Mouse (Mus musculus): ENCODE measurements around the gene Tprkb. TPM values are rescaled to one million over a fixed set of nuclear protein-coding genes. Genes with fewer than 3 reads are reported as not detected.
"Not testable (repeated sequence)": the region's sequence is repeated elsewhere in the genome, so short reads cannot be mapped to it uniquely, and the experiment has no call there.

The Tprkb gene
- polyA plus RNA-seq, 1 experiment from 2014 or later, result 39.1 TPM

DNA sequence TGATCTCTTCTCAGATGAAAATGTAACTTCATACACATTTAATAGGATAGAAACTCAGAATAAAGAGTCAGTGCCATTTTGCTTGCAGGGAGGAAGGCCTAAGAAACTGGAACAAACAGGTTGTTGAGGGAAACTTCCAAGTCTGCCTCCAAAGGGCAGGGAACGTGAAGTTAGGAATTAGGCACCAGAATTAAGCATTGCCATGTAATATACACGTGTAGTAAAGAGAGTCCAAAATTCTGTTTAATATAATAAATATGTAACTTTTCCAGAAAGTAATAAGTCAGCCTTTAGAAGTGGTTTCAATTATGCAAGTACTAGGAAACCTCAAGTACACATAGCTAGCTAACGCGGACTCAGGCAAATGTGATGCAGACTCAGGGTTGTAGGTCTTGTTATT is 7.7 kb downstream of the Tprkb start:
- no peak overlapping the region for H3K4me3 ChIP-seq (replicated peaks)
- no peak overlapping the region for H3K9ac ChIP-seq
- H3K4me2 ChIP-seq, result no peak overlapping the region
- peaks cover 8% of the 10 kb centered on the region for H3K36me3 ChIP-seq (replicated peaks)
- ATAC-seq (ENCODE audit: low FRiP score), result no peak
- H3K9me3 ChIP-seq, result no peaks in the 10 kb centered on the region
- no peak overlapping the region for H3K27ac ChIP-seq
- H3K27me3 ChIP-seq, result no peaks in the 10 kb centered on the region
- 93% methylated on average over 4 of the region's 4 CpGs for WGBS
- H3K4me1 ChIP-seq, result peaks cover 14% of the 10 kb centered on the region

DNA sequence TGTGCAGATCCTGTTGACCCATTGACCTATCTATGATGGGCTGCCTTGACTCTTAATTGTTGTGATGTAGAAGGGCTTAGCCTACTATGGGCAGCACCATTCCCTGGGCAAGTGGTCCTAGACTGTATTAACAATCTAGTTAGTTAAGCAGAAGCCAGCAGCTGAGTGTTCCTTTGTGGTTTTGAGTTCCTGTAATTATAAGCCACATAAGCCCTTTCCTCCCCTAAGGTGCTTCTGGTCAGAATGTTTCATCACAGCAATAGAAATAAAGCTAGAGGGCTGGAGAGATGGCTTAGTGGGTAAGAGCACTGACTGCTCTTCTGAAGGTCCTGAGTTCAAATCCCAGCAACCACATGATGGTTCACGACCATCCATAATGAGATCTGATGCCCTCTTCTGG is 12.0 kb downstream of the Tprkb start:
- Histone ChIP-seq H3K4me3 (replicated peaks) (no peak overlapping the region), H3K4me1 (no peaks in the 10 kb centered on the region), H3K27me3 (no peaks in the 10 kb centered on the region), H3K27ac (no peak overlapping the region), H3K9ac (no peak overlapping the region), H3K4me2 (no peak overlapping the region), H3K9me3 (no peaks in the 10 kb centered on the region), H3K36me3 (replicated peaks) (peaks cover 44% of the 10 kb centered on the region)
- no peak for ATAC-seq (ENCODE audit: low FRiP score)
- 90% methylated on average over 1 of the region's 1 CpGs for WGBS

DNA sequence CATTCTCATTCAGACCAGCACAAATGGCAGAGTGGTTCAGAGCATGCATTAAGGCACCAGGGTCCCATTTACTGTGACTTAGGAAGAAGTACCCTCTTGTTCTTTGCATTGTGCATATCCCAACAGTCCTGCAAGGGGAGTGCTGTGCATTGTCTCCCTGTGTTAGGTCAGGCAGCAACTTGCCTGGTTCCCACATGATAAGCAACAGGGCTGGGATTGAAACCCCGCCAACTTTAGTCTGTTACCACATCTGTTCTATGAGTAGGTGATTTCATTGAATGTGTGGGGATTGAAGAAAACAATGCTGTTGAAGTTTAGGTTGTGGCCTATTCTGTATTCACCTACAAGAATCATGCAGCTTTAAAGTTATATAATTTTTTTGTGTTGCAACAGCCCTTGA is 15.0 kb downstream of the Tprkb start:
- no peak for ATAC-seq (ENCODE audit: low FRiP score)
- Histone ChIP-seq H3K27ac (no peak overlapping the region), H3K4me2 (no peak overlapping the region), H3K27me3 (no peaks in the 10 kb centered on the region), H3K4me1 (no peaks in the 10 kb centered on the region), H3K4me3 (replicated peaks) (no peak overlapping the region), H3K9ac (no peak overlapping the region), H3K9me3 (no peaks in the 10 kb centered on the region), H3K36me3 (replicated peaks) (peaks cover 65% of the 10 kb centered on the region)
- 88% methylated on average over 1 of the region's 1 CpGs for whole genome bisulfite sequencing

DNA sequence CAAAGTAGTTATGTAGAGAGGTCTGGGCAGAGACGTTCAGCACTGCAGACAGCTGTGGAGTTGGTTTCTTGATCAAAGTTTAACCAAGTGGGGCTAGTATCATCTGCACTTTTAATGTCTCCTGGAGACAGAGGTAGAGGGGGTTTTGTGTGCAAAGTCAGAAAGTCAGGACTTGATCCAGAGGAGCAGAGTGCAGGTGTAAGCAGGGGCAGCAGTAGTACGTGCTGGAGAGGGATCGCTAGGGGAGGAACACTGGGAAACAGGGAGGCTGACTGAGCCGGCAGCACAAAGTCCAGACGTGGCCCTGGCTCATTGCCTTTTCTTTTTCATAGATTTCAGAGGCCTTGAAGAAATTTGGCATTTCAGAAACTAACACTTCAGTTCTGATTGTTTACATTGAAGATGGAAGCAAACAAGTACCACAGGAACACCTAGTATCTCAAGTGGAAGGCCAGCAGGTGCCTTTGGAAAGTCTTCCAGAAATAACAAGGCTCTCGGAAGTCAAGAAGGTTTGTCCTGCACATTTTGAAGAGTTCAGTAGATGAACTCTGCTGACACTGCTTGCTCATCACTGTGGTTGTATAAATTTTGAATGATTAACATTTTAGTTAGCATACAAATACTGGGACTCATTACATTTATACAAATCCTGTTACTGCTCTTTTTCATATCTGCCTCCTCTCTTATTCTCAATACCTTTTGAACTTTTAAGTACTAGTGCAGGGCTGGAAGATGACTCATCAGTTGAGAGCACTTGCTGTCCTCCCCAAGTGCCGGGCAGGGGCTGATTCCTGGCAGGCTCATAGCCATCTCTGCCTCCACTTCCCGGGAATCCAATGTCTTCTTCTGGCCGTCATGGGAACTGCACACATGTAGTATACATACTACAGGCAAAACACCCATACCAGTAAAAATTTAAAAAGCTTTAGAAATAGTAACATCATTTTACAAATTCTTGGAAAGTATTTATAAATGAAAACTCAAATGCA is 16.1 kb downstream of the Tprkb start:
- Histone ChIP-seq H3K36me3 (replicated peaks) (peaks cover 65% of the 10 kb centered on the region), H3K9me3 (no peaks in the 10 kb centered on the region), H3K4me2 (no peak overlapping the region), H3K27me3 (no peaks in the 10 kb centered on the region), H3K9ac (no peak overlapping the region), H3K4me1 (no peaks in the 10 kb centered on the region), H3K4me3 (replicated peaks) (no peak overlapping the region), H3K27ac (no peak overlapping the region)
- no peak for ATAC-seq (ENCODE audit: low FRiP score)
- 92% methylated on average over 9 of the region's 9 CpGs for WGBS

DNA sequence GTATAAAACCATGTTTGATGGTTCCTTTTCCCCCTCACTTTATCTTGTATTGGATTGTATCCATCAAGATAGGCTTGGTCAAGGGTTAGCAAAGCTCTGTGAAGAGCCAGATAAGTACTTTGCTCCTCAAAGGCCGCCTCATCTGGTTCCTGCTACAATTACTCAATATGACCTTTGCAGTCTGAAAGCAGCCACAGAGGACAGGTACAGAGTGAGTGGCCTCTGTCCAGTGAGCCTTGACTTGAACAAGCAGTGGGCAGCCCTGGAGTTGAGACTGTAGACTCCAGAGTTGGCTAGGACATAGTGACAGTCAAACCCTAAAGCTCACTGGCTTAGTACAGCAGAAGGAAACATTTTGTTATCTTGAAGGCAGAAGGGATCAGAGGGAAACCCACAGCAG is 17.6 kb downstream of the Tprkb start:
- Histone ChIP-seq H3K4me3 (replicated peaks) (no peak overlapping the region), H3K9me3 (no peaks in the 10 kb centered on the region), H3K9ac (no peak overlapping the region), H3K27ac (no peak overlapping the region), H3K4me2 (no peak overlapping the region), H3K36me3 (replicated peaks) (peaks cover 65% of the 10 kb centered on the region), H3K4me1 (no peaks in the 10 kb centered on the region), H3K27me3 (no peaks in the 10 kb centered on the region)
- WGBS, result 89% methylated on average over 1 of the region's 1 CpGs
- no peak for ATAC-seq (ENCODE audit: low FRiP score)

DNA sequence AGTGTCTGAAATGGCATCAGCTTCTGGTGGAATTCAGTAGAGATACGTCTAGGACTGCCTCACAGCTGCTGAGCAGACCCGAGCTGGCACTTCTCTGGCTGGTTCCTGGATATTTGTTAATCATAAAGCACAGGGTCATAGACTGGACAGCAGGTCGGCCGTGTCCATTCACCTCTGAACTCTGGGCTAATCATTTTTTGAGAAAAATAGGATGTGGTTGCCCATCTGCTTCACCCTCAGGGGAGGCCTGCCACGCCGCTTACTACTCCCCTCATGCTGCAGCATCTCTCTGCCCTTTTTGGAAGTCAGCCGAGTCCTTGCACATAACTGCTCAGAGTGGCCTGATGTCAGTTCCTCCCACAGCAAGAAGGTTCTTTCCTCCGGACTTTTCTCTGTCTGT is 22.4 kb downstream of the Tprkb start:
- no peak overlapping the region for H3K4me3 ChIP-seq (replicated peaks)
- no peak for ATAC-seq (ENCODE audit: low FRiP score)
- 81% methylated on average over 8 of the region's 8 CpGs for WGBS
- H3K27me3 ChIP-seq, result no peaks in the 10 kb centered on the region
- H3K4me2 ChIP-seq, result no peak overlapping the region
- no peaks in the 10 kb centered on the region for H3K9me3 ChIP-seq
- H3K36me3 ChIP-seq (replicated peaks), result peaks cover 26% of the 10 kb centered on the region
- peaks cover 6% of the 10 kb centered on the region for H3K4me1 ChIP-seq
- H3K9ac ChIP-seq, result no peak overlapping the region
- no peak overlapping the region for H3K27ac ChIP-seq

DNA sequence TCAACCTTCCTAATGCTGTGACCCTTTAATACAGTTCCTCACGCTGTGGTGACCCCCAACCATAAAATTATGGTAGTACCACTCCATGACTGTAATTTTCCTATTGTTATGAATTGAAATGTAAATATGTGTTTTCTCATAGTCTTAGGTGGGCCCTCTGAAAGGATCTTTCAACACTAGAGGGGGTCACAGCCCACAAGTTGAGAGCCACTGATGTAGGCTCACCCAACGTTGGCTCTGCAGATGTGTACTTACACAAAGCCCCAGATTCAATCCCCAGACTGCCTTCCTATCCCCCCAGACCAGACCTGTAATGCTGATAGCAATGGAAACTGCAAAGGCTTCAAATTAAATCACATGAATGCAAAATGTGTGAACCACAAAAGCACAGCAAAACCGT is 24.0 kb downstream of the Tprkb start:
- WGBS, result 67% methylated on average over 3 of the region's 3 CpGs
- no peaks in the 10 kb centered on the region for H3K27me3 ChIP-seq
- peaks cover 10% of the 10 kb centered on the region for H3K36me3 ChIP-seq (replicated peaks)
- no peaks in the 10 kb centered on the region for H3K9me3 ChIP-seq
- no peak overlapping the region for H3K4me3 ChIP-seq (replicated peaks)
- H3K4me2 ChIP-seq, result no peak overlapping the region
- H3K4me1 ChIP-seq, result peaks cover 6% of the 10 kb centered on the region
- H3K27ac ChIP-seq, result no peak overlapping the region
- H3K9ac ChIP-seq, result no peak overlapping the region
- no peak for ATAC-seq (ENCODE audit: low FRiP score)

DNA sequence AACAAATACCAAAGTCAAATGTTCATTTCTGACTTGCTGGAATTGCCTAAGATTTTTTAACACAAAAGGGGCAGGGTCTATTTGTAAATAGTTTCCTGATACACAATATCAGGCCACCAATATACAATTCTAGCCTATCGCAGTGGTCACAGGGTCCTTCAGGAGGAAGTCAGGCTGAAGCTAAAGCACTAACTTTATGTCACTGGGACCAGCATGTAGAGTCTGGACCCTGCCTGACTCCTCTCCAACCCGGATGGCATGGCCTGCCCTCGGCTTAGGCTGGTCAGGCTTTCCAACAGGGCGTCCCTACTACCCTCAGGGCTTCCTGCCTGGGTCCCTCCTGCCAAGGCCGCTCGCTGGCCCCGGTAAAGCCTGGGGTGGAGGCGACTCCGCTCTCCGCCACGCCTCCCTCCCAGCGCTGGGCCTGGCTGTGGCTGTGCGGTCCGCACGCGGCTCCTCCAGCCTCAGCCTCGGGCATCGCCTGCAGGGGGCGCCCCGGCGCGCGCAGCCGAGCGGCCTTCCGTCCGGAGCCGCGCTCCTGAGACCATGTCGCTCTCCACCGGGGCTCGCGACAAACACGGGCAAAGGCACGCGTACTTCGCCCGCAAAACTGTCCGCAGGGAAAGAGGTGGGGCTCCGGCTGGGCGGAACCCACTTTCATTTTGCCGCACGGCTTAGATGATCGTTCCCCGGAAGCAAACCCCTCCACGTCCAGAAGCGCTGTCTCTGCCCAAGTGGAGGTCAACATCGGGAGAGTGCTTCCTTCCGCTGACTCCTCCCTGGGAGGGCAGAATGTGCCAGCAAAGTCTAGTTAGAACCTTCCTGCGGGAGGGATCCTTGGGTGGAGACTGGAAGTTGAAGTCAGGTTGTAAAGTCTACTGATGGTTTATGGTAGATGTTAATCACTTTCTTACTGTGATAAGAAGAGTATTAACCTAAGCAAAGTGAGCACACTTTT is 25.1 kb downstream of the Tprkb start:
- H3K27me3 ChIP-seq; H3K36me3 ChIP-seq (replicated peaks); H3K9me3 ChIP-seq; H3K4me1 ChIP-seq: not testable (repeated sequence)
- peak overlapping the region; percentile 46 for H3K4me3 ChIP-seq (replicated peaks)
- 3% methylated on average over 50 of the region's 50 CpGs for WGBS
- ATAC-seq (ENCODE audit: low FRiP score), result peak; percentile 94
- peak overlapping the region; percentile 63; the same call in 1 of the 2 replicates for H3K27ac ChIP-seq
- peak overlapping the region; percentile 55 for H3K9ac ChIP-seq
- peak overlapping the region; percentile 57 for H3K4me2 ChIP-seq

DNA sequence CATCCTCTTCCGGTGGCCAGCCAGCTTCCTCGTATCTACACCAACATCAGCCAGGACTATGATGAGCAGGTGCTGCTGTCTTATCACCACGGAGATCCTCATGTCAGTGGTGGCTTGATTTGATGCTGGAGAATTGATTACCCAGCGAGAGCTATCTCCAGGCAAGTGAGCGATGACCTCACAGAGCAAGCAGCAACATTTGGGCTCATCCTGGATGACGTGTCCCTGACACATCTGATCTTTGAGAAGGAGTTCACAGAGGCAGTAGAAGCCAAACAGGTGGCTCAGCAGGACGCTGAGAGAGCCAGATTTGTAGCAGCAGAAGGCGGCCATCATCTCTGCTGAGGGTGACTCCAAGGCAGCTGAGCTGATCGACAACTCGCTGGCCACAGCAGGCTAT is 27.0 kb downstream of the Tprkb start:
- Histone ChIP-seq H3K4me2 (no peak overlapping the region), H3K27ac (no peak overlapping the region), H3K4me1 (peaks cover 6% of the 10 kb centered on the region), H3K27me3 (no peaks in the 10 kb centered on the region), H3K9ac (no peak overlapping the region), H3K36me3 (replicated peaks) (peaks cover 14% of the 10 kb centered on the region), H3K4me3 (replicated peaks) (no peak overlapping the region), H3K9me3 (no peaks in the 10 kb centered on the region)
- WGBS, result 84% methylated on average over 10 of the region's 10 CpGs
- no peak for ATAC-seq (ENCODE audit: low FRiP score)

DNA sequence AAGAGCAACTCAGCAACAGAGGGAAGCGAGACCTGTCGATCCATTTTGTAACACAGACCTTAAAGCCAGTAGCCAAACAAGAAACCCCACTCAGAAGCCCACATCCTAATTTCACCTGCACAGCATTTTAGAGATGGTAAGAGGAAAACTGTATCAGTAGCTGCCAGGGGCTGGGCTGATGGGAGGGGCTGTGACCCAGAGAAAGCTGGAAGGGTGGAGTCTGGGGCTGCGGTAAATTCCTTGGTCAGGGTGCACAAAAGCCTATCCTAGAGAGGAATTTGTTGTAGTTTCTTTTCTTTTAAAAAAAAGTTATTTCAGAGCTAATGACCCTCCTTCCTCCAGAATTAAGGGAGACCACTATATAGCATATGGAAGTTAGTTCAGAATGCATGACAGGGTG is 30.8 kb downstream of the Tprkb start:
- Histone ChIP-seq H3K36me3 (replicated peaks) (peaks cover 51% of the 10 kb centered on the region), H3K4me3 (replicated peaks) (no peak overlapping the region), H3K9me3 (no peaks in the 10 kb centered on the region), H3K9ac (no peak overlapping the region), H3K4me1 (peaks cover under 1% of the 10 kb centered on the region; the same call in 1 of the 2 replicates), H3K27me3 (no peaks in the 10 kb centered on the region), H3K4me2 (no peak overlapping the region), H3K27ac (no peak overlapping the region)
- 93% methylated on average over 3 of the region's 3 CpGs for WGBS
- no peak for ATAC-seq (ENCODE audit: low FRiP score)

DNA sequence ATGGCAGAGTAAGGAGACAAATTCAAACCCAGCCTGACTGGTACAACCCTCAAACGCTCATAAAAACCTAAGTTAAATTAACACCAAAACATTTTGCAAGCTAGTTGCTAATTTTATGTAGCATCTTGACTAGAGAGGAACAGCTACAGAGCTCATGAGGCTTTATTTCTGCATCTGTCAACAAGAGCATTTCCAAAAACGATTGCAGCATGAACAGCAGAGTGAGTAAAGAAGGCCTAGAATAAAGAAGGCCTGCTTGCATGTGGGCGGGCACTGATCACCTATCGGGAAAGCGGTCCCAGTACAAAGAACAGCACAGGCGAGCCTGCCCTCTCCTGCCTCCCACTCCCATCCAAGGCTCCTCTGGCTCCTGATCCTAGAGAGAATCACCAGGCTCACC is 36.9 kb downstream of the Tprkb start:
- no peaks in the 10 kb centered on the region for H3K27me3 ChIP-seq
- H3K9ac ChIP-seq, result no peak overlapping the region
- no peaks in the 10 kb centered on the region for H3K9me3 ChIP-seq
- H3K4me2 ChIP-seq, result no peak overlapping the region
- peaks cover 95% of the 10 kb centered on the region for H3K36me3 ChIP-seq (replicated peaks)
- 84% methylated on average over 6 of the region's 6 CpGs for WGBS
- H3K4me3 ChIP-seq (replicated peaks), result no peak overlapping the region
- no peak overlapping the region for H3K27ac ChIP-seq
- no peak for ATAC-seq (ENCODE audit: low FRiP score)
- no peaks in the 10 kb centered on the region for H3K4me1 ChIP-seq

DNA sequence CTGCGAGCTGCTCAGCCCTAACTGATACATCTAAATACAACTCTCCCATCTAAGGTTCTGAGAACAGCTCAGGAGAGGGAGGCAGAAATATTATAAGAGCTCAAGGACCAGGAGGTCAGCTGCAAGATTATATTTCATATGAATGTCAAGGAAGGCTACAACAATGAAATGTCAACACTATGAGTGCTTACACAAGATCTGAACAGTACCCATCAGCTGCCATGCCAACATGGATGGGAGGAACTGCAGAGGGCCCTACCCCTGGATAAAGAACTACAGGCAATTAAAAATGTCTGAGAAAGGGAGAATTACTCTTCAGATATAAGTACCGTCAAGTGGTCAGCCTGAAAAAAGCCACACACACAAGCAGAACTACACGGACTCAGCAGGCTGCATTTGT is 45.9 kb downstream of the Tprkb start:
- Histone ChIP-seq H3K4me1 (peaks cover 13% of the 10 kb centered on the region), H3K36me3 (replicated peaks) (peaks cover 45% of the 10 kb centered on the region)
- WGBS, result 86% methylated on average over 3 of the region's 3 CpGs

More for the DNA sequence above, 45.9 kb downstream of the Tprkb start:
- H3K4me2 ChIP-seq, result no peak overlapping the region
- no peak for ATAC-seq (ENCODE audit: low FRiP score)
- H3K9me3 ChIP-seq, result no peaks in the 10 kb centered on the region
- H3K4me3 ChIP-seq (replicated peaks), result no peak overlapping the region
- H3K27me3 ChIP-seq, result no peaks in the 10 kb centered on the region
- H3K27ac ChIP-seq, result no peak overlapping the region
- no peak overlapping the region for H3K9ac ChIP-seq

All from forebrain, embryonic 12.5 days (tissue).